Mouse (Mus musculus): Measurements from ENCODE around the gene F930015N05Rik.
A peak's percentile ranks its signal among the peaks of the same experiment; 100 is the strongest.

DNA sequence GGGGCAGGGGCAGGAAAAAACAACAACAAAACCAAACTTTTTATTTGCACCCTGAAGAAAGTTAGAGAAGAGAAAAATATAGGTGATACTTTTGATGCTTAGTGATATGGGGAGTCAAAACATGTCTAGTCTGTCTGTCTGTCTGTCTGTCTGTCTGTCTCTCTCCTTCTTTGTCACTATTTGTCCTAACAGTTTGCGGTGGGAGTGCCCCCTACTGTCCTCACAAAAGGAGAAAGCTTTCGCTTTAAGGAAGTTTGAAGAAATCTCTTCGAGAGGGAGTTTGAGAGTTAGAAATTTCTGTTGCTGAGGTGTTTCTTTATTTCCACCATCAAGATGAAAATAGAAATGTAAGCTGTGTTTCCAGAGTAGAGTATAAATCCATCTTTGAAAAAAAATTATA lies 2.5 kb upstream of the F930015N05Rik start:
- TF ChIP-seq CTCF (IDR thresholded peaks at IDR 0.05; ENCODE audit: borderline replicate concordance, extremely low read depth, insufficient read depth, insufficient read length) (peak; percentile 24; the same call in 1 of the 2 replicates), POLR2A (IDR thresholded peaks at IDR 0.05; ENCODE audit: borderline replicate concordance, extremely low read depth, insufficient read depth, insufficient read length, poor library complexity, severe bottlenecking) (no peak)
